Mouse (Mus musculus) forebrain, postnatal 0 days (tissue): ENCODE measurements at regions not wholly inside any gene's neighbourhood (a gene's known extent, or its start where the extent isn't known, plus 50 kb on each side); places are given as distances from the start of the nearest gene placed in this dataset.
A peak's percentile ranks its signal among the peaks of the same experiment; 100 is the strongest.

ENCODE experiments used
- ATAC-seq: fragments of 200-750 bp; cut with Nextera tagmentation; 2 replicates; pipeline ENCODE4 v1.8.0; 2017; ENCODE audit warnings: mild to moderate bottlenecking, moderate library complexity
- DNase-seq: peaks from one replicate; pipeline ENCODE4 v3.0.0-alpha.2; 2015
- H3K27ac ChIP-seq: fragments of 300-500 bp; sonication (generic); 2 replicates; pipeline ENCODE4 v1.5.1; 2014; ENCODE audit warnings: low read depth, mild to moderate bottlenecking, antibody characterized with exemption, low read length, moderate library complexity, mixed read lengths
- H3K27me3 ChIP-seq: fragments of 300-500 bp; sonication (generic); 2 replicates; pipeline ENCODE4 v1.6.1; 2014; ENCODE audit warnings: mild to moderate bottlenecking, low read length, mixed read lengths; ENCODE audit not compliant: insufficient read depth
- H3K36me3 ChIP-seq: fragments of 300-500 bp; sonication (generic); 2 replicates; pipeline ENCODE4 v1.6.1; 2014; ENCODE audit warnings: mild to moderate bottlenecking, moderate library complexity; ENCODE audit not compliant: insufficient read depth
- H3K4me1 ChIP-seq: fragments of 300-500 bp; sonication (generic); 2 replicates; pipeline ENCODE4 v1.6.1; 2014; ENCODE audit warnings: antibody characterized with exemption; ENCODE audit not compliant: insufficient read depth
- H3K4me2 ChIP-seq: fragments of 300-500 bp; sonication (generic); 2 replicates; pipeline ENCODE4 v1.6.1; 2014; ENCODE audit warnings: low read depth, mild to moderate bottlenecking, moderate library complexity
- H3K4me3 ChIP-seq: fragments of 300-500 bp; sonication (generic); 2 replicates; pipeline ENCODE4 v1.5.1; 2014; ENCODE audit warnings: low read depth, low read length, mixed read lengths
- H3K9ac ChIP-seq: fragments of 300-500 bp; sonication (generic); 2 replicates; pipeline ENCODE4 v1.6.1; 2014; ENCODE audit warnings: mild to moderate bottlenecking
- H3K9me3 ChIP-seq: fragments of 300-500 bp; sonication (generic); 2 replicates; pipeline ENCODE4 v1.6.1; 2016; ENCODE audit warnings: low read length
- CTCF ChIP-seq: sonication (generic); IDR thresholded peaks from 2 replicates; pipeline ENCODE4 v1.5.1; 2016; ENCODE audit warnings: antibody characterized with exemption, control low read depth, low read depth
- WGBS: fragments of 180-500 bp; shearing (Covaris S2); extraction: QIAGEN DNeasy Blood & Tissue Kit; methylation state at CpG from one replicate; pipeline ENCODE4 v1.1.7; 2014; 5-methylcytosine and 5-hydroxymethylcytosine counted together

DNA sequence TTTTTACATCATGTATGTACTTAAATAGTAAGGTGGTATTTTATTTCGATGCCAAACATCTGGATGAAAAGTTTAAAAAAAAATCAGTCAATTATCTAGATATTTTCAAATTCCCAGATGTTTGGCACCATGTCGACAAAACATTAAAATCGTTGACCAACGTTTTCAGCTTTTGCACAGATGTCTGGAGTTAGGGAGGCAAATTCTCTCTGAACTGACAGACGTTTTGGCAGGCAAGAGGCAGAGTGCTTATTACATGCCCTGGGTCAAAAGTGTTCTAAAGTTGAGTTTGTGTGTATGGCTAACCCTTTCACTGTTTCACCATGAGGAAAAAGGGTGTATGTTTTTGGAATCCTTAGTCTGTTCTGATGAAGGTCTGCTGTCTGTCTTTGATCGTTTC, 2028.5 kb downstream of the A830018L16Rik start:
- Histone ChIP-seq H3K27me3 (no peaks in the 10 kb centered on the region), H3K36me3 (no peaks in the 10 kb centered on the region), H3K27ac (no peak overlapping the region), H3K4me1 (no peaks in the 10 kb centered on the region), H3K9ac (no peak overlapping the region), H3K4me2 (no peak overlapping the region), H3K4me3 (no peak overlapping the region), H3K9me3 (no peaks in the 10 kb centered on the region)
- DNase-seq (no peak), ATAC-seq (no peak)
- 70% methylated on average over 6 of the region's 6 CpGs for WGBS
- TF ChIP-seq CTCF: no peak

DNA sequence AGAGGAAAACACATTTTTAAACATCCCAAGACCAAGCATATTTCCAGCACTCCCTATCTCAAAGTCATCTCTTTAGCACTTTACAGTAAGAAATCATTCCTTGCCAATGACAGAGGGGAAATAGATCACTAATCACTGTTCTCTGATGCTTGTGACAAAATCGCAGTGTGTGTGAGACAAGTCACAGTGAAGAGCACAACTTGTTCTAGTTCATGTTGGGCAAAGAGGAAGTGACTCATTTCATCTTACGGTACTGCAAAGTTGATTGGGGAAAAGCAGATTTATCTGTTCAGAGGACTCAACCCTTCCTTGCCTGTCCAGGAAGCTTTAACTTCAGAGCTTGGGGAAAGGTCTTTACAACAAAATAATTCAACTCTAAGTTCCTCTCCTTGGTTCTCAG, 2040.6 kb downstream of the A830018L16Rik start:
- Histone ChIP-seq H3K27me3 (no peaks in the 10 kb centered on the region), H3K36me3 (no peaks in the 10 kb centered on the region), H3K4me2 (no peak overlapping the region), H3K9me3 (no peaks in the 10 kb centered on the region), H3K4me1 (no peaks in the 10 kb centered on the region), H3K27ac (no peak overlapping the region), H3K9ac (no peak overlapping the region), H3K4me3 (no peak overlapping the region)
- WGBS: 92% methylated on average over 2 of the region's 2 CpGs
- no peak for ATAC-seq
- no peak for TF ChIP-seq CTCF
- no peak for DNase-seq

DNA sequence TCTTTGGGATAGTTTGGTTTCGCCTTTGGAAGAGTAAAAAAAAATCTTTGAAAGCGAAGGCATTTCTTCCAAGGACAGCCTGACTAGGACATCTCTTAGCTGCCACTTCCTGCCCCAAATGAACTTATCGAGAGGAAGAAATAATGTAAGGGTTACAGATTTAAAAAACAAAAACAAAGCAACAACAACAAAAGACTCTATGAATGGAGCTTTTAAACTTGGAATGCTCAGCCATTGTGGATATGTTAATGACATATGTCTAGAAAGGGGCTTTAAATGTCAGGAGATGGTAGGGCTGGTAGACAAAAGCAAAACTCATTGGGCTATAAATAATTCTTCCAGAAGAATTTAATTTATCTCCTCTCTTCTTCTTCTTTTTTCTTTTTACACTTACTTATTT, 2041.7 kb downstream of the A830018L16Rik start:
- H3K9ac ChIP-seq: no peak overlapping the region
- no peaks in the 10 kb centered on the region for H3K27me3 ChIP-seq
- TF ChIP-seq CTCF: no peak
- H3K27ac ChIP-seq: no peak overlapping the region
- no peak for ATAC-seq
- no peak overlapping the region for H3K4me2 ChIP-seq
- no peaks in the 10 kb centered on the region for H3K9me3 ChIP-seq
- 74% methylated on average over 3 of the region's 3 CpGs for WGBS
- no peaks in the 10 kb centered on the region for H3K36me3 ChIP-seq
- H3K4me3 ChIP-seq: no peak overlapping the region
- H3K4me1 ChIP-seq: no peaks in the 10 kb centered on the region
- DNase-seq: no peak

DNA sequence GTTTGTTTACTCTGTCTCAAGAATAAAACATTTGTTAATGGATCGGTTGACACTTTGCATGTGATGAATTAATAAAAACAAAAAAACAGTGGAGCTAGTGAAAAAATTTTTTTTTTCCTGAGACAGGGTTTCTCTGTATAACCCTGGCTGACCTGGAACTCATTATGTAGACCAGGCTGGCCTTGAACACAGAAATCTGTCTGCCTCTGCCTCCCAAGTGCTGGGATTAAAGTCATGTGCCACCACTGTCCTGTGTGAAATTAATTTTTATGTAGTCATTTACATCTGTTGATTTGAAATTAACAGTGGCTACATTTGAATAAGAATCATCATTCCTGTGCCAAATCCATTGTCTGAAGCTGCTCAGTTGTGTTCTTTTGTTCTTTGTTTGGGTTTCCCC, 2050.4 kb downstream of the A830018L16Rik start:
- ATAC-seq: no peak
- Histone ChIP-seq H3K27me3 (no peaks in the 10 kb centered on the region), H3K4me2 (no peak overlapping the region), H3K9me3 (no peaks in the 10 kb centered on the region), H3K36me3 (no peaks in the 10 kb centered on the region), H3K4me1 (no peaks in the 10 kb centered on the region), H3K27ac (no peak overlapping the region), H3K4me3 (no peak overlapping the region), H3K9ac (no peak overlapping the region)
- DNase-seq: no peak
- no peak for TF ChIP-seq CTCF
- 94% methylated on average over 1 of the region's 1 CpGs for WGBS

DNA sequence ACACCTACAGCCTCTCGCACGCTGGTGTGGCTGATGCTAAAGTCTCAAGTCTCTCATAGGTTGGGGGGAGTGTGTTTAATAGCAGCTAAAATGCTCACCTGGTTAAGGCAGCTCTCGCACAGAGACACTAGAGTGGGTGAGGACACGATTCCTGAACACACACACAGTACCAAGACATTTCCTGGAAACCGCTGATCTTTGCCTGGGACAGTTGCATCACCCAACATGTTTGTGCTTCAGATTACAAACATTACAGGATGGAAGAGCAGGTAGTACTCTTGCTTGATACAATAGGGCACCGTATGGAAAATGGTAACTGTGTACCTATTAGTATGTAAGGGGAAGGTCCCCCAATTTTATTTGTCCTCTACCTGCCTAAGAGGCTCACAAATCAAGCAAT, 2053.3 kb downstream of the A830018L16Rik start:
- WGBS: 74% methylated on average over 6 of the region's 6 CpGs
- no peaks in the 10 kb centered on the region for H3K4me1 ChIP-seq
- ATAC-seq: no peak
- H3K27me3 ChIP-seq: no peaks in the 10 kb centered on the region
- no peak overlapping the region for H3K4me3 ChIP-seq
- no peaks in the 10 kb centered on the region for H3K36me3 ChIP-seq
- TF ChIP-seq CTCF: no peak
- H3K4me2 ChIP-seq: no peak overlapping the region
- no peak overlapping the region for H3K27ac ChIP-seq
- H3K9me3 ChIP-seq: no peaks in the 10 kb centered on the region
- no peak overlapping the region for H3K9ac ChIP-seq
- no peak for DNase-seq

DNA sequence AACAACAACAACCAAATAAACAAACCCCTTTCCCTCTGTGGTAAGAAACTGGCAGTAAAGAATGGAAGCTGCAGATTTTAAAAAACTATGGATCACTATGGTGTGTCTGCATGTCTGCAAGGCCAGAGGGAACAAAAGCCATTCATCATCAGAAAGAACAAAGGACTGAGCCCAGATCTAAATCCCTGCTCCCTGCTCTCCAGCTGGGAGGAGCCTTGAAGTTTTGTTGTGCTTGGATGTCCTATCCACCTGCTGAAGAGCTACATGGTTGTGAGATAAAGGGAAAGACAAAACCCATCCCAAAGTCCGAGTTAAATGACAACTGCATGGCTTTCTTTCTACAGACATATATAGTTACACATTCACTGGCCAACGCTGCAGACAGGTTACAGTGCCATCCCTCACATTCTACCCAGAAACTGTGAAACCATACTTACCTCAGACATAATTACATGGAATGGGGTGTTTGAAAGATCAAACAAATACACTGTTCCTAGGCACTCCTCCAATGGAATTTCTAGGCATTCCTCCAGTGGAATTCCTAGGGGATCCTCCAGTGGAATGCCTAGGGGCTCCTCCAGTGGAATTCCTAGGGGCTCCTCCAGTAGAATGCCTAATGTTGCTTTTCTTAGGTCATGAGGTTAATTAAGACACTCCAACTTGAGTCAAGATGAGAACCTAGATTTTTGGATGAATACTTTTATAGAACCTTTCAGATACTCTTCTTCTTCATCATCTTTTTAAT, 2054.2 kb downstream of the A830018L16Rik start:
- H3K4me1 ChIP-seq: no peaks in the 10 kb centered on the region
- no peaks in the 10 kb centered on the region for H3K9me3 ChIP-seq
- no peak for ATAC-seq
- H3K27ac ChIP-seq: no peak overlapping the region
- no peaks in the 10 kb centered on the region for H3K36me3 ChIP-seq
- TF ChIP-seq CTCF: no peak
- H3K4me3 ChIP-seq: no peak overlapping the region
- WGBS: 31% methylated on average over 2 of the region's 2 CpGs
- H3K9ac ChIP-seq: no peak overlapping the region
- no peak for DNase-seq
- H3K27me3 ChIP-seq: no peaks in the 10 kb centered on the region
- no peak overlapping the region for H3K4me2 ChIP-seq

DNA sequence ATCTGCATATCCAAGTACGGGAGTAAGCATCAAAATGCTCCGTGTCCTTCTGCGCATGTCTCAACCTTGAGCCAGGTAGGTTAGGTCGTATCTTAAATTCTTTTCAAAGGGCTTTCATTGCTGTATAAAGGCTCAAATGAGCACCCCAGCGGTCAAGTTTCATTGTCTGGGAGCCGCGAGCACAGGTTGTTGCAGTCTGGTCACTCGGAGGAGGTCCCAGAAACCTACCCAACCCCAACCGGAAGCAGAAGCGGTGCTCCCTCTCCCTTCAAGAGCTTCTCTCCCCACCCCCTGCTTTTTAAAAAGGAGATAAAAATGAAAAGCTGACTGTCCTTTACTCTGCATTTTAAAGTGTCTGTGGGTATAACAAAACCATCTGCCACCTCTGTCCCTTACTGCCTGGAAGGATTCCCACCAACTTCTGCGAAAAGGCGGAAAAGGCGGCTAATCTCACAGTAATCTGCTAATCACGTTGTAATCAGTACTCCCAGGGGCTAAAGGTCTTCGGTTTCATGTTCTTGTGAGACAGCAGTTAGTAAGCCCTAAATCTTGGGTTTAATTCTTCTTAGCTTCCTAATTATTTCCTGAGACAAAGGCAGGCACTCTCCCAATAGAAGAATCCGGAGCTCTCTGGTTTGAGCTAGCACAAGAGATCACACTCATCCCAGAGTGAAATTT, 2081.0 kb downstream of the A830018L16Rik start:
- H3K9ac ChIP-seq: peak overlapping the region; percentile 37
- no peaks in the 10 kb centered on the region for H3K4me1 ChIP-seq
- H3K27me3 ChIP-seq: no peaks in the 10 kb centered on the region
- 17% methylated on average over 16 of the region's 16 CpGs for WGBS
- DNase-seq: peak; percentile 10
- H3K27ac ChIP-seq: no peak overlapping the region
- H3K36me3 ChIP-seq: no peaks in the 10 kb centered on the region
- ATAC-seq: peak; percentile 20; the same call in 1 of the 2 replicates
- H3K9me3 ChIP-seq: no peaks in the 10 kb centered on the region
- TF ChIP-seq CTCF: no peak
- H3K4me2 ChIP-seq: peak overlapping the region; percentile 42
- H3K4me3 ChIP-seq: peak overlapping the region; percentile 32
